ENCODE assay signal across 8 mouse cellular contexts in genomic region chr19:54045931-54046683, GRCm38 (mm10). TPM values are rescaled to one million over a fixed set of nuclear protein-coding genes. Genes with fewer than 3 reads are reported as not detected.
DNase-seq lines count a peak whose midpoint lies in the region; ATAC-seq and TF ChIP-seq lines count a peak whose summit lies in the region.

No protein-coding gene starts in this region.

- peaks cover 45% of the 10 kb centered on the region for H3K27me3 ChIP-seq in forebrain, embryonic 11.5 days (ENCODE audit: control insufficient read depth, insufficient read depth, low read length)
- H3K27me3 ChIP-seq in intestine, embryonic 16.5 days (replicated peaks; ENCODE audit: control insufficient read depth, insufficient read depth, low read length) = peaks cover 21% of the 10 kb centered on the region
- peaks cover 43% of the 10 kb centered on the region for H3K27me3 ChIP-seq in midbrain, embryonic 11.5 days (ENCODE audit: control insufficient read depth, insufficient read depth, low read length)
- H3K27me3 ChIP-seq in stomach, postnatal 0 days (ENCODE audit: control insufficient read depth, insufficient read depth, low read length) = peaks cover 10% of the 10 kb centered on the region; the same call in 1 of the 2 replicates

- H3K36me3 ChIP-seq in forebrain, embryonic 11.5 days (ENCODE audit: control insufficient read depth, insufficient read depth, low read length) = no peaks in the 10 kb centered on the region
- H3K36me3 ChIP-seq in intestine, embryonic 16.5 days (ENCODE audit: control insufficient read depth, insufficient read depth, low read length) = no peaks in the 10 kb centered on the region
- H3K36me3 ChIP-seq in midbrain, embryonic 11.5 days (ENCODE audit: control insufficient read depth, insufficient read depth, low read length) = no peaks in the 10 kb centered on the region
- H3K36me3 ChIP-seq in stomach, postnatal 0 days (ENCODE audit: control insufficient read depth, insufficient read depth, low read length) = no peaks in the 10 kb centered on the region

- H3K9me3 ChIP-seq in forebrain, embryonic 11.5 days (ENCODE audit: control insufficient read depth, low read length) = no peaks in the 10 kb centered on the region
- H3K9me3 ChIP-seq in intestine, embryonic 16.5 days (ENCODE audit: control insufficient read depth, low read length) = no peaks in the 10 kb centered on the region
- no peaks in the 10 kb centered on the region for H3K9me3 ChIP-seq in midbrain, embryonic 11.5 days (ENCODE audit: control insufficient read depth, low read length)
- H3K9me3 ChIP-seq in stomach, postnatal 0 days (ENCODE audit: control insufficient read depth, low read length) = no peaks in the 10 kb centered on the region

- no peak overlapping the region for H3K27ac ChIP-seq in forebrain, embryonic 11.5 days (ENCODE audit: low read depth, low read length)
- no peak overlapping the region for H3K27ac ChIP-seq in intestine, embryonic 16.5 days (ENCODE audit: low read length)
- H3K27ac ChIP-seq in midbrain, embryonic 11.5 days (ENCODE audit: low read depth, low read length) = no peak overlapping the region
- H3K27ac ChIP-seq in stomach, postnatal 0 days (replicated peaks) = no peak overlapping the region

- peak overlapping the region; percentile 99 for H3K4me2 ChIP-seq in forebrain, embryonic 11.5 days (ENCODE audit: low read depth, low read length, severe bottlenecking)
- H3K4me2 ChIP-seq in intestine, embryonic 16.5 days (ENCODE audit: low read depth, low read length) = peak overlapping the region; percentile 100
- H3K4me2 ChIP-seq in midbrain, embryonic 11.5 days = peak overlapping the region; percentile 99
- H3K4me2 ChIP-seq in stomach, postnatal 0 days (replicated peaks; ENCODE audit: low read depth) = peak overlapping the region; percentile 95

- ATAC-seq in forebrain, embryonic 11.5 days (replicated peaks; ENCODE audit: low FRiP score) = no peak
- ATAC-seq in intestine, embryonic 16.5 days = no peak
- ATAC-seq in midbrain, embryonic 11.5 days (ENCODE audit: low FRiP score) = no peak
- no peak for ATAC-seq in stomach, postnatal 0 days (ENCODE audit: low FRiP score, low TSS enrichment)

- WGBS in forebrain, embryonic 11.5 days = 3% methylated on average over 53 of the region's 55 CpGs
- WGBS in intestine, embryonic 16.5 days = 3% methylated on average over 54 of the region's 55 CpGs
- WGBS in midbrain, embryonic 11.5 days = 3% methylated on average over 53 of the region's 55 CpGs
- 2% methylated on average over 55 of the region's 55 CpGs for WGBS in stomach, postnatal 0 days

- intact Hi-C loops in gastrocnemius, postnatal 36 days (cut with DNase I) = loop anchor here (5.0 kb wide), 2 partner anchors 71 to 201 kb away; no protein-coding TSS in a partner anchor

- peaks cover 21% of the 10 kb centered on the region for H3K4me1 ChIP-seq in forebrain, embryonic 11.5 days (replicated peaks; ENCODE audit: control insufficient read depth, insufficient read depth, low read length)
- H3K4me1 ChIP-seq in intestine, embryonic 16.5 days (ENCODE audit: control insufficient read depth, insufficient read depth, low read length) = peaks cover 32% of the 10 kb centered on the region
- peaks cover 23% of the 10 kb centered on the region for H3K4me1 ChIP-seq in midbrain, embryonic 11.5 days (ENCODE audit: control insufficient read depth, insufficient read depth, low read length)
- peaks cover 7% of the 10 kb centered on the region; the same call in 1 of the 2 replicates for H3K4me1 ChIP-seq in stomach, postnatal 0 days (replicated peaks; ENCODE audit: control insufficient read depth, insufficient read depth)

- H3K9ac ChIP-seq in forebrain, embryonic 11.5 days (ENCODE audit: low read length) = no peak overlapping the region
- H3K9ac ChIP-seq in intestine, embryonic 16.5 days (ENCODE audit: low read depth, low read length) = peak overlapping the region; percentile 66
- H3K9ac ChIP-seq in midbrain, embryonic 11.5 days (ENCODE audit: low read length) = peak overlapping the region; percentile 30; the same call in 1 of the 2 replicates
- peak overlapping the region; percentile 23; the same call in 1 of the 2 replicates for H3K9ac ChIP-seq in stomach, postnatal 0 days (ENCODE audit: low read length)

- no peak for TF ChIP-seq CTCF in stomach, postnatal 0 days (IDR thresholded peaks at IDR 0.05; ENCODE audit: low read depth)

- peak; percentile 13 to 18 for DNase-seq in layer of hippocampus, postnatal 25 days (ENCODE audit: extremely low spot score in 1 of 2, low spot score in 1 of 2)
- DNase-seq in layer of hippocampus, adult 9-11 months = no peak
- DNase-seq in ZHBTc4 (ENCODE audit: low read depth, low spot score) = peak; percentile 51
- peak; percentile 73 for DNase-seq in forebrain, embryonic 11.5 days (ENCODE audit: low spot score)
- DNase-seq in midbrain, embryonic 11.5 days (ENCODE audit: low spot score, missing footprints) = peak; percentile 95
- DNase-seq in stomach, postnatal 0 days (ENCODE audit: low spot score) = peak; percentile 38
- DNase-seq in gastrocnemius, postnatal 36 days = no peak

- peak overlapping the region; percentile 50 for H3K4me3 ChIP-seq in forebrain, embryonic 11.5 days (ENCODE audit: low read depth, low read length)
- peak overlapping the region; percentile 68 for H3K4me3 ChIP-seq in intestine, embryonic 16.5 days (ENCODE audit: low read length)
- peak overlapping the region; percentile 52 for H3K4me3 ChIP-seq in midbrain, embryonic 11.5 days (ENCODE audit: low read depth, low read length)
- peak overlapping the region; percentile 50 for H3K4me3 ChIP-seq in stomach, postnatal 0 days (ENCODE audit: low read depth, low read length)

- no peak for TF ChIP-seq EP300 in stomach, postnatal 0 days (optimal IDR thresholded peaks at IDR 0.05)

RNA-seq across cellular contexts. Expression of gene Adra2a, which starts 2.2 kb away (rescaled TPM):
- 10 to 100 TPM; 12.8 to 14.8 TPM for total RNA-seq in layer of hippocampus, postnatal 25 days (2021)
- 2.0 and 3.0 TPM in 2 replicates for polyA plus RNA-seq in forebrain, embryonic 11.5 days (2014; fragmentation: Nextera tagmentation; extraction: Ambion mirVana)
- polyA plus RNA-seq in intestine, embryonic 16.5 days (2015; fragmentation: Nextera tagmentation; extraction: Ambion mirVana) = 0.79 and 0.84 TPM in 2 replicates
- 1.3 and 1.4 TPM in 2 replicates for polyA plus RNA-seq in midbrain, embryonic 11.5 days (2014; fragmentation: Nextera tagmentation; extraction: Ambion mirVana)
- polyA plus RNA-seq in stomach, postnatal 0 days (2015; fragmentation: Nextera tagmentation; extraction: Ambion mirVana) = 0.16 and 0.18 TPM in 2 replicates
- total RNA-seq in gastrocnemius, postnatal 36 days (2021) = under 1 TPM; 0.25 to 0.46 TPM

Comparison
In these comparisons a context has a peak if more than half of its experiments do, and no peak if none do; other contexts are left out.
1. DNase-seq: peak in layer of hippocampus, postnatal 25 days (2 of 2), ZHBTc4 (single experiment), forebrain, embryonic 11.5 days (single experiment), midbrain, embryonic 11.5 days (single experiment) and stomach, postnatal 0 days (single experiment); none in layer of hippocampus, adult 9-11 months (single experiment) and gastrocnemius, postnatal 36 days (0 of 2).
2. Peak in every context shown above with its lines, with median percentiles within 50 percentile points of each other: H3K4me2 ChIP-seq and H3K4me3 ChIP-seq.